Mouse (Mus musculus): Measurements from ENCODE around the gene Polrmt.

The Polrmt gene

GRCm38 (mm10) chr10:79738259-79738658 lies 8.1 kb downstream of the Polrmt start:
- DNase-seq = peak; percentile 32

GRCm38 (mm10) chr10:79736706-79737105 lies 9.7 kb downstream of the Polrmt start:
- no peak for DNase-seq

- no peak for DNase-seq
Observed at GRCm38 (mm10) chr10:79735361-79735760, 11.0 kb downstream of the Polrmt start.

GRCm38 (mm10) chr10:79733847-79734246 lies 12.5 kb downstream of the Polrmt start:
- no peak for DNase-seq

- peak; percentile 56 for DNase-seq
Observed at GRCm38 (mm10) chr10:79732500-79732899, 13.9 kb downstream of the Polrmt start.

- DNase-seq = no peak
Observed at GRCm38 (mm10) chr10:79729357-79729965, 16.9 kb downstream of the Polrmt start.

GRCm38 (mm10) chr10:79728323-79729249 lies 17.8 kb downstream of the Polrmt start:
- DNase-seq = no peak

- peak; percentile 76 for DNase-seq
Observed at GRCm38 (mm10) chr10:79726090-79726489, 20.3 kb downstream of the Polrmt start.

GRCm38 (mm10) chr10:79723692-79724091 lies 22.7 kb downstream of the Polrmt start:
- DNase-seq = no peak

- DNase-seq = no peak
Observed at GRCm38 (mm10) chr10:79723047-79723446, 23.3 kb downstream of the Polrmt start.

GRCm38 (mm10) chr10:79721089-79721488 lies 25.3 kb downstream of the Polrmt start:
- DNase-seq = no peak

GRCm38 (mm10) chr10:79717640-79718357 lies 28.6 kb downstream of the Polrmt start:
- peak; percentile 80 for DNase-seq

- no peak for DNase-seq
Observed at GRCm38 (mm10) chr10:79716988-79717355, 29.4 kb downstream of the Polrmt start.

- DNase-seq = no peak
Observed at GRCm38 (mm10) chr10:79716254-79716987, 30.0 kb downstream of the Polrmt start, which contains the start of gene Hcn2. TSS of gene Hcn2 (plus strand) at chr10:79716634.

- no peak for DNase-seq
Observed at GRCm38 (mm10) chr10:79714996-79715395, 31.4 kb downstream of the Polrmt start.

GRCm38 (mm10) chr10:79713163-79713562 lies 33.2 kb downstream of the Polrmt start:
- no peak for DNase-seq

- peak; percentile 88 for DNase-seq
Observed at GRCm38 (mm10) chr10:79712499-79713126, 33.8 kb downstream of the Polrmt start.

- peak; percentile 37 for DNase-seq
Observed at GRCm38 (mm10) chr10:79712029-79712428, 34.4 kb downstream of the Polrmt start.

- DNase-seq = no peak
Observed at GRCm38 (mm10) chr10:79709307-79709706, 37.1 kb downstream of the Polrmt start.

GRCm38 (mm10) chr10:79708668-79709067 lies 37.7 kb downstream of the Polrmt start:
- DNase-seq = no peak

GRCm38 (mm10) chr10:79707759-79708158 lies 38.6 kb downstream of the Polrmt start:
- DNase-seq = no peak

GRCm38 (mm10) chr10:79707162-79707561 lies 39.2 kb downstream of the Polrmt start:
- DNase-seq = no peak
